Mouse (Mus musculus): ENCODE measurements at regions not wholly inside any gene's neighbourhood (a gene's known extent, or its start where the extent isn't known, plus 50 kb on each side); places are given as distances from the start of the nearest gene placed in this dataset.

GRCm38 (mm10) chr15:51679186-51679902, 2205.4 kb upstream of the Gm7489 start:
- no peak for DNase-seq (ENCODE audit: low spot score in 2 of 2)
- intact Hi-C loops (cut with DNase I): no loop called here

- intact Hi-C loops (cut with DNase I): no loop called here
- no peak for DNase-seq (ENCODE audit: low spot score in 2 of 2)
Measured at GRCm38 (mm10) chr15:51680494-51680893, 2204.2 kb upstream of the Gm7489 start.

GRCm38 (mm10) chr15:51681191-51681590, 2203.5 kb upstream of the Gm7489 start:
- DNase-seq (ENCODE audit: low spot score in 2 of 2): no peak
- intact Hi-C loops (cut with DNase I): no loop called here

- intact Hi-C loops (cut with DNase I): no loop called here
- no peak for DNase-seq (ENCODE audit: low spot score in 2 of 2)
Measured at GRCm38 (mm10) chr15:51682331-51682730, 2202.4 kb upstream of the Gm7489 start.

GRCm38 (mm10) chr15:51687007-51687540, 2197.6 kb upstream of the Gm7489 start:
- intact Hi-C loops (cut with DNase I): no loop called here
- DNase-seq (ENCODE audit: low spot score in 2 of 2): no peak

- intact Hi-C loops (cut with DNase I): no loop called here
- DNase-seq (ENCODE audit: low spot score in 2 of 2): no peak
Measured at GRCm38 (mm10) chr15:51689498-51689897, 2195.2 kb upstream of the Gm7489 start.

GRCm38 (mm10) chr15:51692671-51693070, 2192.0 kb upstream of the Gm7489 start:
- no peak for DNase-seq (ENCODE audit: low spot score in 2 of 2)
- intact Hi-C loops (cut with DNase I): no loop called here

GRCm38 (mm10) chr15:51696344-51697016, 2188.2 kb upstream of the Gm7489 start:
- DNase-seq (ENCODE audit: low spot score in 2 of 2): no peak
- intact Hi-C loops (cut with DNase I): no loop called here

GRCm38 (mm10) chr15:51704198-51704597, 2180.5 kb upstream of the Gm7489 start:
- intact Hi-C loops (cut with DNase I): no loop called here
- DNase-seq (ENCODE audit: low spot score in 2 of 2): no peak

- intact Hi-C loops (cut with DNase I): no loop called here
- DNase-seq (ENCODE audit: low spot score in 2 of 2): peak; percentile 35 to 36
Measured at GRCm38 (mm10) chr15:51709871-51710655, 2174.6 kb upstream of the Gm7489 start.

GRCm38 (mm10) chr15:51720873-51721308, 2163.8 kb upstream of the Gm7489 start:
- DNase-seq (ENCODE audit: low spot score in 2 of 2): no peak
- intact Hi-C loops (cut with DNase I): no loop called here

- intact Hi-C loops (cut with DNase I): no loop called here
- DNase-seq (ENCODE audit: low spot score in 2 of 2): no peak
Measured at GRCm38 (mm10) chr15:51721363-51721762, 2163.3 kb upstream of the Gm7489 start.

GRCm38 (mm10) chr15:51724127-51724526, 2160.6 kb upstream of the Gm7489 start:
- DNase-seq (ENCODE audit: low spot score in 2 of 2): no peak
- intact Hi-C loops (cut with DNase I): no loop called here

- intact Hi-C loops (cut with DNase I): no loop called here
- no peak for DNase-seq (ENCODE audit: low spot score in 2 of 2)
Measured at GRCm38 (mm10) chr15:51725457-51725856, 2159.2 kb upstream of the Gm7489 start.

- DNase-seq (ENCODE audit: low spot score in 2 of 2): no peak
- intact Hi-C loops (cut with DNase I): no loop called here
Measured at GRCm38 (mm10) chr15:51730106-51730505, 2154.6 kb upstream of the Gm7489 start.

- intact Hi-C loops (cut with DNase I): no loop called here
- DNase-seq (ENCODE audit: low spot score in 2 of 2): peak; percentile 13 to 21
Measured at GRCm38 (mm10) chr15:51730805-51731412, 2153.8 kb upstream of the Gm7489 start.

GRCm38 (mm10) chr15:51734194-51734593, 2150.5 kb upstream of the Gm7489 start:
- intact Hi-C loops (cut with DNase I): no loop called here
- no peak for DNase-seq (ENCODE audit: low spot score in 2 of 2)
